Mouse (Mus musculus) thymus, adult 18-20 months (tissue): ENCODE measurements around the gene Pold4.

Source experiments
- DNase-seq, 2 experiments: peaks; one replicate each; pipeline ENCODE4 v3.0.0; 2022; ENCODE audit warnings: mixed read lengths in 2 of 2

The Pold4 gene

GRCm38 (mm10) chr19:4279487-4279886 is 47.8 kb downstream of the Pold4 start:
- no peak for DNase-seq

GRCm38 (mm10) chr19:4280425-4280824 is 48.7 kb downstream of the Pold4 start:
- no peak for DNase-seq

DNA sequence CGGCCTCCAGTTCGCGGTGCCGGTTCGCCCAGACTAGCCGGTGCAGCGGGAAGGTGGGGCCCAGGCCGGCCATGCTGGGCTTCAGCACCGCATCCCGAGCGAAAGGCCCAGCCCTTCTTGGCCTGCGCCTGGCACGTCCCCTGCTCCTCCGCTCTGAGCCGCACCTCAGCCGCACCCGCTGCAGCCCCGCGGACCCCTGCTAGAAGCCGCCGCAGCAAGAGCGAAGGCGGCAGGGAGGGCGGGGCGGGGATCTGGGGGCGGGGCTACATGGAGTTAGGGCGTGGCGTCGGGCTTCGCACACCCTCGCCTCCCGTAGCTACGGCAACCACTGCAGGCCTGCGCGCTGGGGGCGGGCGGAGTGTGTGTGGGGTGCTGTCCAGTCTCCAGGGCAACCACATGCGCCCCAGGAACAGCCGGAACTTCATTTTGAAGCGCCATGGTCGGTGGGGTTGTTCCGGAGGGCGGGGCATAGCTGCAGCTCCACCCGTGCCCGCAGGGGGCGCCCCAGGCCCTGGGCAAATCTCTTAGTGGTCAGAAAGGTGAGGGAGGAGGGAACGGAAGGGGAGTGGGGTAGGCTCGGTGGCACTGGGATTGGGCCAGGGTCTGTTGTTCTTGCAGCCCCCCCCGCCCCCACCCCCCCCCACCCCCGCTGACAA is 51.3 kb downstream of the Pold4 start, which contains the start of gene Ankrd13d:
TSS of gene Ankrd13d (minus strand) at position 240 of the 656 bp plus-strand sequence.
- peak; percentile 83 to 89 for DNase-seq
